Mouse (Mus musculus): ENCODE measurements at regions not wholly inside any gene's neighbourhood (a gene's known extent, or its start where the extent isn't known, plus 50 kb on each side); places are given as distances from the start of the nearest gene placed in this dataset.

- H3K36me3 ChIP-seq (ENCODE audit: control insufficient read depth, insufficient read depth, low read length, poor library complexity, severe bottlenecking) = no peaks in the 10 kb centered on the region
- no peak for DNase-seq (ENCODE audit: low read depth, low spot score)
- H3K27me3 ChIP-seq (ENCODE audit: control insufficient read depth, insufficient read depth, low read length, poor library complexity, severe bottlenecking) = no peaks in the 10 kb centered on the region
Measured at GRCm38 (mm10) chr11:26962928-26963667, 369.3 kb upstream of the Vrk2 start.

- Histone ChIP-seq H3K36me3 (ENCODE audit: control insufficient read depth, insufficient read depth, low read length, poor library complexity, severe bottlenecking) (no peaks in the 10 kb centered on the region), H3K27me3 (ENCODE audit: control insufficient read depth, insufficient read depth, low read length, poor library complexity, severe bottlenecking) (no peaks in the 10 kb centered on the region)
- DNase-seq (ENCODE audit: low read depth, low spot score) = no peak
Measured at GRCm38 (mm10) chr11:26962040-26962927, 368.5 kb upstream of the Vrk2 start.

GRCm38 (mm10) chr11:26961336-26961980, 367.7 kb upstream of the Vrk2 start:
- H3K36me3 ChIP-seq (ENCODE audit: control insufficient read depth, insufficient read depth, low read length, poor library complexity, severe bottlenecking) = no peaks in the 10 kb centered on the region
- H3K27me3 ChIP-seq (ENCODE audit: control insufficient read depth, insufficient read depth, low read length, poor library complexity, severe bottlenecking) = no peaks in the 10 kb centered on the region
- DNase-seq (ENCODE audit: low read depth, low spot score) = peak; percentile 82

- DNase-seq (ENCODE audit: low read depth, low spot score) = no peak
- H3K27me3 ChIP-seq (ENCODE audit: control insufficient read depth, insufficient read depth, low read length, poor library complexity, severe bottlenecking) = no peaks in the 10 kb centered on the region
- H3K36me3 ChIP-seq (ENCODE audit: control insufficient read depth, insufficient read depth, low read length, poor library complexity, severe bottlenecking) = no peaks in the 10 kb centered on the region
Measured at GRCm38 (mm10) chr11:26956153-26956552, 362.4 kb upstream of the Vrk2 start.

- Histone ChIP-seq H3K27me3 (ENCODE audit: control insufficient read depth, insufficient read depth, low read length, poor library complexity, severe bottlenecking) (no peaks in the 10 kb centered on the region), H3K36me3 (ENCODE audit: control insufficient read depth, insufficient read depth, low read length, poor library complexity, severe bottlenecking) (no peaks in the 10 kb centered on the region)
- DNase-seq (ENCODE audit: low read depth, low spot score) = no peak
Measured at GRCm38 (mm10) chr11:26931766-26932165, 338.0 kb upstream of the Vrk2 start.

GRCm38 (mm10) chr11:26907099-26907498, 313.3 kb upstream of the Vrk2 start:
- no peaks in the 10 kb centered on the region for H3K36me3 ChIP-seq (ENCODE audit: control insufficient read depth, insufficient read depth, low read length, poor library complexity, severe bottlenecking)
- no peaks in the 10 kb centered on the region for H3K27me3 ChIP-seq (ENCODE audit: control insufficient read depth, insufficient read depth, low read length, poor library complexity, severe bottlenecking)
- DNase-seq (ENCODE audit: low read depth, low spot score) = no peak

GRCm38 (mm10) chr11:26881635-26882034, 287.8 kb upstream of the Vrk2 start:
- DNase-seq (ENCODE audit: low read depth, low spot score) = no peak

More at GRCm38 (mm10) chr11:26881635-26882034, 287.8 kb upstream of the Vrk2 start:
- Histone ChIP-seq H3K36me3 (ENCODE audit: control insufficient read depth, insufficient read depth, low read length, poor library complexity, severe bottlenecking) (no peaks in the 10 kb centered on the region), H3K27me3 (ENCODE audit: control insufficient read depth, insufficient read depth, low read length, poor library complexity, severe bottlenecking) (no peaks in the 10 kb centered on the region)

Data from splenic B cell, adult 2 months (primary cell).